Mouse (Mus musculus) limb, embryonic 13.5 days (tissue): ENCODE data around the gene S1pr5. TPM values are rescaled to one million over a fixed set of nuclear protein-coding genes. Genes with fewer than 3 reads are reported as not detected.
A peak's percentile ranks its signal among the peaks of the same experiment; 100 is the strongest.
"Not testable (repeated sequence)": the region's sequence is repeated elsewhere in the genome, so short reads cannot be mapped to it uniquely, and the experiment has no call there.

Experiments used
- ATAC-seq: fragments of 200-750 bp; cut with Nextera tagmentation; 2 replicates; pipeline ENCODE4 v1.8.0; 2017; ENCODE audit warnings: low read depth, moderate number of reproducible peaks, moderate TSS enrichment; ENCODE audit not compliant: low FRiP score
- H3K27ac ChIP-seq: fragments of 300-500 bp; sonication (generic); 2 replicates; pipeline ENCODE4 v1.5.1; 2015; ENCODE audit warnings: inconsistent platforms, mild to moderate bottlenecking, moderate library complexity
- H3K27me3 ChIP-seq: fragments of 300-500 bp; sonication (generic); 2 replicates; pipeline ENCODE4 v1.6.1; 2015; ENCODE audit warnings: mild to moderate bottlenecking, inconsistent platforms
- H3K36me3 ChIP-seq: fragments of 300-500 bp; sonication (generic); 2 replicates; pipeline ENCODE4 v1.6.1; 2015; ENCODE audit warnings: inconsistent platforms, mild to moderate bottlenecking, moderate library complexity
- H3K4me1 ChIP-seq: fragments of 300-500 bp; sonication (generic); 2 replicates; pipeline ENCODE4 v1.6.1; 2015; ENCODE audit warnings: inconsistent platforms
- H3K4me2 ChIP-seq: fragments of 300-500 bp; sonication (generic); replicated peaks from 2 replicates; pipeline ENCODE4 v1.6.1; 2015; ENCODE audit warnings: inconsistent platforms, mild to moderate bottlenecking, moderate library complexity
- H3K4me3 ChIP-seq: fragments of 300-500 bp; sonication (generic); 2 replicates; pipeline ENCODE4 v1.5.1; 2015; ENCODE audit warnings: moderate library complexity, mild to moderate bottlenecking, inconsistent platforms
- H3K9ac ChIP-seq: fragments of 300-500 bp; sonication (generic); 2 replicates; pipeline ENCODE4 v1.6.1; 2015; ENCODE audit warnings: mild to moderate bottlenecking, inconsistent platforms
- H3K9me3 ChIP-seq: fragments of 300-500 bp; sonication (generic); 2 replicates; pipeline ENCODE4 v1.6.1; 2016; ENCODE audit warnings: inconsistent platforms
- WGBS: fragments of 180-500 bp; shearing (Covaris S2); methylation state at CpG from one replicate; pipeline ENCODE4 v1.1.7; 2015; 5-methylcytosine and 5-hydroxymethylcytosine counted together
- polyA plus RNA-seq: library from polyadenylated mRNA; unstranded; fragments of >200 nt; fragmentation: Nextera tagmentation; extraction: Ambion mirVana; gene quantifications from 2 replicates; pipeline ENCODE4 v1.2.1, GENCODE M21; 2015

S1pr5 gene
- polyA plus RNA-seq, 1 experiment from 2014 or later: 0.83 TPM

- 90% methylated on average over 5 of the region's 5 CpGs for WGBS
- Histone ChIP-seq H3K27me3 (no peaks in the 10 kb centered on the region), H3K4me3 (no peak overlapping the region), H3K27ac (no peak overlapping the region), H3K4me1 (peaks cover 22% of the 10 kb centered on the region), H3K9me3 (no peaks in the 10 kb centered on the region), H3K36me3 (peaks cover 84% of the 10 kb centered on the region), H3K4me2 (no peak overlapping the region), H3K9ac (no peak overlapping the region)
- no peak for ATAC-seq
These were observed 15.4 kb downstream of the S1pr5 start for GRCm38 (mm10) chr9:21232867-21233266.

GRCm38 (mm10) chr9:21231551-21231950 lies 16.7 kb downstream of the S1pr5 start:
- Histone ChIP-seq H3K4me2 (no peak overlapping the region), H3K27ac (no peak overlapping the region), H3K4me1 (peaks cover 16% of the 10 kb centered on the region), H3K4me3 (no peak overlapping the region), H3K27me3 (no peaks in the 10 kb centered on the region), H3K9ac (no peak overlapping the region), H3K9me3 (no peaks in the 10 kb centered on the region), H3K36me3 (peaks cover 77% of the 10 kb centered on the region)
- whole genome bisulfite sequencing: 58% methylated on average over 23 of the region's 23 CpGs
- no peak for ATAC-seq

DNA sequence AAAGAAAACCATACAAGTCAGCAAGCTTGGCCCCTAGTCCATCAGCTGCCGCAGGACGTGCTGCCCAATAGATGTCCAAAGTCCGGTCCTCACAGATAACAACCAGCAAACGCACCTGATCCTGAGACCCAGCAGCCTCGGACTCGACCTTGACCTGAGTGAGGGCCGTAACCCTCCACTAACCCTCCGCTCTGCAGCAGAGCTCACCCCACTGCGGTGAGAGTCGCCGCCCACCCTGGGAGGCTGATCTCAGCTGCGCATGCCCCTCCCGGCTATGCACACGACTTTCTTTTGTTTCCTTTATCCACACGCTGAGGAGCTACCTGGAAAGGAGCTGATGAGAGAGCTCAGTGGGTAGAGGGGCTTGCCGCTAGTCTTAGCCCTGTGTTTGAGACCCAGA lies 20.9 kb downstream of the S1pr5 start:
- H3K9me3 ChIP-seq: no peaks in the 10 kb centered on the region
- H3K27me3 ChIP-seq: no peaks in the 10 kb centered on the region
- peaks cover 38% of the 10 kb centered on the region for H3K36me3 ChIP-seq
- 17% methylated on average over 16 of the region's 16 CpGs for WGBS
- H3K4me3 ChIP-seq: peak overlapping the region; percentile 31
- H3K9ac ChIP-seq: peak overlapping the region; percentile 58
- peak; percentile 38; the same call in 1 of the 2 replicates for ATAC-seq
- peak overlapping the region; percentile 75; the same call in 1 of the 2 replicates for H3K27ac ChIP-seq
- H3K4me2 ChIP-seq: peak overlapping the region; percentile 61
- peaks cover 17% of the 10 kb centered on the region for H3K4me1 ChIP-seq

DNA sequence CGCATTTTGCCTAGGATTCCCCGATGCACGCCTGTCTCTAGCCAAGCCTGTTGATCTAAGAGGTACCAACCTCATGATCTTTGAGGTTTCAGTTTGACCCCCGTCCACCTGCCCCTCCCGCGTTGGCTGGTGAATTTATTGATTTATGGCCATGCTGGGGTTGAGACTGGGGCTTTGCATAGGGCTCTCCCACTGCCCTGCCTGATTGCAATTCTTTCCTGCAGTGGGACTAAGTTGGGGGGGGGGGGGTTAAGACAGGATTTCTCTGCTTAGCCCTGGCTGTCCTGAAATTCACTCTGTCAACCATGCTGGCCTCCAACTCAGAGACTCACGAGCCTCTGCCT lies 22.9 kb downstream of the S1pr5 start:
- Histone ChIP-seq H3K4me1 (peaks cover 24% of the 10 kb centered on the region), H3K4me2 (peak overlapping the region; percentile 60), H3K9ac (peak overlapping the region; percentile 56), H3K27ac (no peak overlapping the region), H3K9me3 (no peaks in the 10 kb centered on the region), H3K27me3 (no peaks in the 10 kb centered on the region), H3K36me3 (peaks cover 18% of the 10 kb centered on the region), H3K4me3 (peak overlapping the region; percentile 34)
- ATAC-seq: no peak
- 5% methylated on average over 7 of the region's 7 CpGs for WGBS

- WGBS: 18% methylated on average over 26 of the region's 26 CpGs
- Histone ChIP-seq H3K9ac (peak overlapping the region; percentile 56), H3K36me3 (peaks cover 12% of the 10 kb centered on the region), H3K27me3 (no peaks in the 10 kb centered on the region), H3K4me2 (peak overlapping the region; percentile 60), H3K4me3 (peak overlapping the region; percentile 34), H3K9me3 (no peaks in the 10 kb centered on the region), H3K4me1 (peaks cover 24% of the 10 kb centered on the region), H3K27ac (no peak overlapping the region)
- no peak for ATAC-seq
These were observed 23.4 kb downstream of the S1pr5 start for GRCm38 (mm10) chr9:21224576-21225414.

GRCm38 (mm10) chr9:21223906-21224305 lies 24.3 kb downstream of the S1pr5 start:
- Histone ChIP-seq H3K27ac (no peak overlapping the region), H3K4me3 (no peak overlapping the region), H3K27me3 (no peaks in the 10 kb centered on the region), H3K4me2 (no peak overlapping the region), H3K9me3 (no peaks in the 10 kb centered on the region), H3K4me1 (peaks cover 24% of the 10 kb centered on the region), H3K36me3 (peaks cover 3% of the 10 kb centered on the region; the same call in 1 of the 2 replicates), H3K9ac (no peak overlapping the region)
- WGBS: 93% methylated on average over 6 of the region's 6 CpGs
- no peak for ATAC-seq

DNA sequence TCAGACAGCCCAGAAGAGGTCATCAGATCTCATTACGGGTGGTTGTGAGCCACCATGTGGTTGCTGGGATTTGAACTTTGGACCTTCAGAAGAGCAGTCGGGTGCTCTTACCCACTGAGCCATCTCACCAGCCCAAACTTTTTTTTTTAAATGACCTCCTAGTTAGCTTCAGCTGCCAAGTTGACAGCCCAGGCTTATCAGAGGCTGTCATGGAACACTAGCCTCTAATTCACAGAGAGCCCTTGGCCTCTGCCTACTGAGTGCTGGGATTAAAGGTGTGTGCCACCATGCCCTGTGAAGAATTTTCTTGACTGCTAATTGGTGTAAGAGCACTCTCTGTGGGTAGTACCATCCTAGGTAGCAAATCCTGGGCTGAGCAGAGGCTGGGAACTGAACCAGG lies 24.8 kb downstream of the S1pr5 start:
- not testable (repeated sequence) for H3K36me3 ChIP-seq, H3K9ac ChIP-seq, H3K27ac ChIP-seq, ATAC-seq, H3K4me3 ChIP-seq, H3K9me3 ChIP-seq, H3K27me3 ChIP-seq, H3K4me2 ChIP-seq
- 93% methylated on average over 2 of the region's 2 CpGs for WGBS
- H3K4me1 ChIP-seq: peaks cover 24% of the 10 kb centered on the region

GRCm38 (mm10) chr9:21221383-21221929 lies 26.8 kb downstream of the S1pr5 start:
- Histone ChIP-seq H3K4me3 (no peak overlapping the region), H3K27me3 (no peaks in the 10 kb centered on the region), H3K36me3 (no peaks in the 10 kb centered on the region), H3K27ac (no peak overlapping the region), H3K4me2 (no peak overlapping the region), H3K4me1 (peaks cover 13% of the 10 kb centered on the region), H3K9ac (no peak overlapping the region), H3K9me3 (no peaks in the 10 kb centered on the region)
- WGBS: 17% methylated on average over 7 of the region's 7 CpGs
- no peak for ATAC-seq

- Histone ChIP-seq H3K4me1 (peaks cover 13% of the 10 kb centered on the region), H3K9ac (no peak overlapping the region), H3K27ac (no peak overlapping the region), H3K4me2 (peak overlapping the region; percentile 43), H3K9me3 (no peaks in the 10 kb centered on the region), H3K4me3 (peak overlapping the region; percentile 14), H3K27me3 (no peaks in the 10 kb centered on the region), H3K36me3 (no peaks in the 10 kb centered on the region)
- ATAC-seq: peak; percentile 80
- 16% methylated on average over 21 of the region's 21 CpGs for WGBS
These were observed 27.5 kb downstream of the S1pr5 start for GRCm38 (mm10) chr9:21220490-21221382.

- no peak for ATAC-seq
- no peak overlapping the region for H3K27ac ChIP-seq
- H3K9me3 ChIP-seq: no peaks in the 10 kb centered on the region
- H3K4me3 ChIP-seq: no peak overlapping the region
- H3K4me1 ChIP-seq: peaks cover 7% of the 10 kb centered on the region
- no peaks in the 10 kb centered on the region for H3K36me3 ChIP-seq
- no peak overlapping the region for H3K9ac ChIP-seq
- no peaks in the 10 kb centered on the region for H3K27me3 ChIP-seq
- WGBS: 49% methylated on average over 3 of the region's 3 CpGs
- H3K4me2 ChIP-seq: no peak overlapping the region
These were observed 28.4 kb downstream of the S1pr5 start for GRCm38 (mm10) chr9:21219820-21220219.

DNA sequence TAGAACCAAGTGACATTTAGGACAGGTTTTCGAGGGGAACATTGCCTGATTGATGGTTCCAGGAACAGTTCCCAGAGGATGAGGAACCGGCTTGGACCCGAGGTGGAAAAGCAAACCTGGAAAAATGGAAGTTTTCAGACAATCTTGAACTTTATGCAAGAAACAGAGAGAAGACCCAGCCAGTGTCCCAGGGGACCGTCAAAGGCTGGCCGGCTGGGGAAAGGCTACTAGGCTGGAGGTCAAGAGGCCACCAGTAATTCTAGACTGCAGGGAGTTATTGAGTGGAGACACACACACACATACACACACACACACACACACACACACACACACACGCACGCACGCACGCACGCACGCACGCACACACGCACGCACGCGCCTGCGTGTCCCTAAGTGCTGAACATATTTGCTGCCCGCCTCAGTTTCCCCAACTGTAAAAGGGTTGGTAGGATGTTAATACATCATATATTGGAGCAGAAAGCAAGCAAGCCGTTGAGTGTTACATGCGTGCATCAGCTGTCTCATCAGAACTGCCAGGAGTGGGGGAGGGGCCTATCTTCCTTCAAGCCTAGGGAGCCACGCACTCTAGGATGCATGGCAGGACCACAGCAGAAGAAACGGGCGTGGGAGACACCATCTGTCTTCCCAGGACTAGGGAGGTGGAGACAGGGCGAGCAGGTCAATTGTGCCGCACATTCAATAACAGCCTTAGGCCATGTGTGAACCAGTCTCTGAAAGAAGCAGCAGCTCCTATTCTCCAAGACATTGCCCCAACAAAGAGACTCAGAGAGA lies 32.0 kb downstream of the S1pr5 start:
- Histone ChIP-seq H3K36me3 (no peaks in the 10 kb centered on the region), H3K27ac (no peak overlapping the region), H3K27me3 (no peaks in the 10 kb centered on the region), H3K9ac (no peak overlapping the region), H3K4me1 (peaks cover 7% of the 10 kb centered on the region), H3K4me2 (no peak overlapping the region), H3K4me3 (no peak overlapping the region), H3K9me3 (no peaks in the 10 kb centered on the region)
- WGBS: 68% methylated on average over 25 of the region's 25 CpGs
- no peak for ATAC-seq
